Mouse (Mus musculus): Measurements from ENCODE around the gene Vta1.

DNA sequence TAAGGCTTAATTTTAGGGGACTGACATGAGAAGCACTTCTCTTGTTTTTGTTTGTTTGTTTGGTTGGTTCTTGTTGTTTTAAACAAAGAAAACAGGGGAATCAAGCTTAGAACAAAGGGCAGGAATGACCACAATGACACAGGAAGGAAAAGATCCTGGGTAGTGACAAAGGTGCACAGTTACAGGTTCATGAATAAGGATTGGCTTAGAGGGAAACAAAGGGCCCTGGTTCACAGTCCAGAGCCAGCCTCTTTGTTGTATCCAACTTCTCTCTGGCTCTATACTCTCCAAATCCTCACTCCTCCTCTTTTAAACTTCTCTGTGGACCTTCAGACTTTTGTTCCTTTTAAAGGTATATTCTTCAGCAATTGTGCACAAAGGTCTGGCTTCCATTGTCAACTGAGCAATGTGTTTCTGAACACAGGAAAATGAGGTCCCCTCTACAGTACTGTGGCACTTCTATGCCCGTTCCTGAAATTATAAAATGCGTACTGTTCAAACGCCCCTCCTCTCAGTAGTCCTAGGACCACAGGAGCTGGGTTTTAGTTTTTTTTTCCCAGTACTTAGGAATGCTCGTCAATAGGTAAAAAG is 1.4 kb downstream of the Vta1 start:
- TF ChIP-seq CTCF (IDR thresholded peaks at IDR 0.05; ENCODE audit: low read depth, low read length) = no peak
- no peak for TF ChIP-seq POLR2A (IDR thresholded peaks at IDR 0.05; ENCODE audit: insufficient read depth, low read length)
- no peak for TF ChIP-seq EP300 (IDR thresholded peaks at IDR 0.05; ENCODE audit: insufficient read depth, low read depth, low read length)

Measured in ES-Bruce4 (cell line).